Mouse (Mus musculus): ENCODE measurements around the gene Tbc1d25.

The Tbc1d25 gene

DNA sequence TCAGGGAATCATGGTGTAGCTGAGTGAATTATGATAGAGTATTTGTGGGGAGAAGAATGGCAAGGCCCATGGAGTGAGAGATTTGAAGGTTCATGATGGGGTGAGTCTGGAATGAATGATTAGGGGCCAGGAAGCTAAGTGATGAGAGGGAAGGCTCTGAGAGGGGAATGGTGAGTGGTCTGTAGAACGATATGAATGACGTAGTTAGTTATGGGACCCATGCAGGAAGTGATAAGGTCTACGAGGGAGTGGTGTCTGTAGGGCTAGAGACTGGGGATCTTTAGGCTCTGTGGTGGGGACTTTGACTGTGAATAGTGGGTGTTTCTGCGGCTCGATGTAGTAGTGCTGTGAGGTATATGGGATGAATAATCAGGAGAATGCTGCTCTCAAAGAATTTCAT, 3.7 kb upstream of the Tbc1d25 start:
- DNase-seq (ENCODE audit: low read depth, low spot score): no peak

DNA sequence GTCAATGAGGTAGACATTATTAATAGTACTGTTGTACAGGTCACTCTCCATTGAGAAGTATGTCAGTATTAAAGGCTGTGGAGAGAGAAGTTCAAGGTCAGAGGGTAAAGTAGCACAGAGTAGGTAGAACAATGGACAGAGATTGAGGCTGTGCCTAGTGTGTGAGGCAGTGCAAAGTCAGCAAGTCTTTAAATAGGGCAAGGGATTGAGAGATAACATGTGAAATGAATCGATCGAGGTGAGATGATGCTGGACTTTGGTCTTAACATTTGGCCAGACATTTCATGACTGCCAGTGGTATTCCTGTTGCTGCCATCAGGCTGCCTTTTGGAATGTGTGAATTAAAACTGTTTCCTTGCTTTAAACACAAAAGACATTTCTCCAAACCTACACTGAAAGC, 2.9 kb upstream of the Tbc1d25 start:
- DNase-seq (ENCODE audit: low read depth, low spot score): no peak

DNA sequence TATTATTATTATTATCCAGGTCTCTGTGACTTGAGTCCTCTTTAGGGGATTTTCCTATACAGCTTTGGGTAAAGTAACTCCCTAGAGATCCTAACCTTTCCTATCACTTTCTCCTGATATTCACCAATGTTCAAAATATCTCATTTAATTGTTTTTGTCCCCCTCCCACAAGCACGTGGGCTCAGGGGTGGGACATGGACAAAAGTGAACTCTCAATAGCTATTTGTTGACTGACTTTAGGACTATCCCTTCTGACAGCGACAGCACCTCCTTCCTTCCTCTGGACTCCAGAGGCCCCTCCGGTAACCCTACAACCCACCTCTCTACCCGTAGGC, 845 bp downstream of the Tbc1d25 start:
- DNase-seq (ENCODE audit: low read depth, low spot score): no peak

DNA sequence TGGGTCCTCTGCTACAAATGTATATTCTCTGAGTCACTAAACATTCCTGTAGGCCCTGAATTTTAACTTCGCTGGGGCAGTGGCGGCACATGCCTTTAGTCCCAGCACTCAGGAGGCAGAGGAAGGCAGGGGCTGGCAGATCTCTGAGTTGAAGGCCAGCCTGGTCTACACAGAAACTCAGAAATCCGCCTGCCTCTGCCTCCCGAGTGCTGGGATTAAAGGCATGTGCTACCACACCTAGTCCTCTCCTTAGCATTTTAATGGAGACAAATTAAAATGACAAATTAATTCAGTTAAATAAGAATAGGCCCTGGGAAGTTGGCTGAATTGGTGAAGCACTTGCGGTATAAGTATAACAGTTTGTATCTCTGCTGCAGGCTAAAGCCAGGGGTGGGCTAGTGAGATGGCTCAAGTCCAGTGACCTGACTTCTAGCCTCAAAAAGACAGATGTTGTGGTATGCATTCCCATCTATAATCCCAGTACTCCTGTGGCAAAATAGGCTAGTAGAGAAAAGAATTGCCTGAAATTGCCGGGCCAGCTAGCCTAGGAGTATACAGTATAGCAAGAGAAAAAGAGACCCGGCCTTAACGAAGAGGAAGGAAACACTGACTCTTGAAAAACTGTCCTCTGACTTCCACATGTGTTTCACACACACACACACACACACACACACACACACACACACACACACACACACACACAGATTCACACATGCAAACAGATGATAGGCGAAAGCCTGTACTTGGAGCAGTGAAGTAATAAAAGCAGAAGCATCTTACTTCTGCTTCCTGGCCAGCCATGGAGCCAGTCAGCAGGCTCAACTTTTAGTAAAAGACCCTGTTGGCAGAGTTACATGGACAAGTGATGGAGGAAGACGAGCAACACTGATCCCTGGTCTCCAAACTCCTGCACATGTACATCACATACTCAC, 8.0 kb downstream of the Tbc1d25 start:
- DNase-seq (ENCODE audit: low read depth, low spot score): no peak

DNA sequence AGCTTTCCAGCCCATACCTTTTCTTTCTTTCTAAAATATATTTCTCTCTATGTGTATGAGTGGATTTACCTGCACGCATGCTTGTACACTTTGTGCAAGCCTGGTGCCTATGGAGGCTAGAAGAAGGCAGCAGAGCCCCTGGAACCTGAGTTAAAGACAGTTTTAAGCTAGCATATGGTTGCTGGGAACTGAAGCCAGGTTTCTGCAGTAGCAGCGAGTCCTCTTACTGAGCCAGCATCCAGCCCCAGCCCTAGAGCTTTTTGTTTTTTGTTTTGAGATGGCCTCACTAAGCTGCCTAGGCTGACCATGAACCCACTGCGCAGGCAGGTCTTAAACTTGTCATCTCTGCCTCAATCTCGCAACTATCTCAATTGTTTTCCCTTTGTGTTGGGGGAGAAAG, 11.5 kb downstream of the Tbc1d25 start:
- DNase-seq (ENCODE audit: low read depth, low spot score): no peak

DNA sequence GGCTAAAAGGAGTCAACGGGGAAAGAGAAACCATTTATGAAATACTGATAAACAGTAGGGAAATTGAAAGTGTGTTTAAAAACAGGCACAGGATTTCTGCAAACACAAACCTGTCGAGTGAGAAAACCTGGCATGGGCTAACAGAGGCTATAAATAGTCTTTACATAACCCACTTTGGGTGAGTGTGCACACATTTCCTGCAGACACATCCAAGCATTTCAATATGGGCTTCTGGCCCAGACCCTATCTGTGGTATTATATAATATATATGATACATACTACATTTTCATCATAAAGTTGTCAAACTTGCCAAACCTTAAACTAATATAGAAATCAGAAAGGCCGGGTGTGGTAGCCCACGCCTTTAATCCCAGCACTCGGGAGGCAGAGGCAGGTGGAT, 12.9 kb downstream of the Tbc1d25 start:
- no peak for DNase-seq (ENCODE audit: low read depth, low spot score)

DNA sequence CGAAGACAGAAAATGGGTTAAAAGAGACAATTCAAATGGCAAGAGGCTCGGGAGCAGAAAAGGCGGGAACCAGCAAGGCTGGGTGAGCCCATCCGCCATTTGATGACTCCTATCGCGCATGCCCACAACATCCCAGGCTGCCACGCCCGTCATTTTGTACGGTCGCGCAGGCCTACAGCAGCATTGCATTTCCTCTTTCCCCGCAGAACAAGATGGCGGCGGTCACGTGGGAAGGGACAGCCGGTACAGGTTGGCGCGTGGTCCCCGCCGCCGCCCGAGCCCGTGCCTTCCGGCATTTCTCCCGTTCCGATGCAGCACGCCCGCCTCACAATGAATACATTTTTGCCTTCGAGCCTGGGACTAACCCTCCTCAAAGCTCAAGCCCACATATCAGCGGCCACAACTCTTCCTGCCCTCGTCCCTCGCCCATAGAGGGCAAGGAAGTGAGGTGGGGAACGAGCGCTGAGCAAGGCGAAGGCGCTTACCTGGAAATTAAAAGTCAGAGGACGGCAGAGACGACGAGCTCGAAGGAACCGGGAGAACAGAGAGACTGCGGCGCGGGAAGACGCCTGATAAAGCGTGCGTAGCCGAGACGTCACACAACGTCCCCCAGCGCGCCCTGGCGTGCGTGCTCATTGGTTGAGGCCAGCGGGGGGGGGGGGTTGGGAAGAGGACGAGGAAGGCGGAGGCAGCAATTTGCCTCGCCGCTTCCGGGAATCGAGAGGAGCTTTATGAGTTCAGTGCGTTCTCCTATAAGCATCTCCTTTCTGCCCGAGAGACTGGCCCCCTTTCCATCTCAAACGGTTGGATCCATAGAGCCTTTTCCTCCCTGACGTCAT, 30.6 kb downstream of the Tbc1d25 start, which contains the start of gene Rbm3:
Gene Rbm3, minus strand, starts transcription at position 728 of the 839 bp plus-strand sequence.
- peak; percentile 89 for DNase-seq (ENCODE audit: low read depth, low spot score)

DNA sequence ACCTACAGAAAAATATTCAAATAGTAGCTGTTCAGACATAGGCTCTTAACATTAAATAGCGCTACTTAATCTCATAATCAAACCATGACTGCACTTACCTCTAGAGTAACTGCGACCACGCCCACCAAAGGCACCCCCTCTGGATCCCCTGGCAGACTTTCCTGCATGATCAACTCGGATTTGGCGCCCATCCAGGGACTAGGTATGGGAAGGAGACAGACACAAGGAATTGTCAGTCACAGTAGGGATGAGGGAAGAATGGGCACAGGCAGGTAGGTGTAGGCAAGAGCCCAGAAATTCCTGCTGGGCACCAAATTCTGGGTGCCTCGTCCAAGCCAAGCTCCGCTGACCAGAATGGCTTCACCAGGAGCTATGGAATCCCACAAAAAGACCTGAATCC, 32.2 kb downstream of the Tbc1d25 start:
- DNase-seq (ENCODE audit: low read depth, low spot score): no peak

DNA sequence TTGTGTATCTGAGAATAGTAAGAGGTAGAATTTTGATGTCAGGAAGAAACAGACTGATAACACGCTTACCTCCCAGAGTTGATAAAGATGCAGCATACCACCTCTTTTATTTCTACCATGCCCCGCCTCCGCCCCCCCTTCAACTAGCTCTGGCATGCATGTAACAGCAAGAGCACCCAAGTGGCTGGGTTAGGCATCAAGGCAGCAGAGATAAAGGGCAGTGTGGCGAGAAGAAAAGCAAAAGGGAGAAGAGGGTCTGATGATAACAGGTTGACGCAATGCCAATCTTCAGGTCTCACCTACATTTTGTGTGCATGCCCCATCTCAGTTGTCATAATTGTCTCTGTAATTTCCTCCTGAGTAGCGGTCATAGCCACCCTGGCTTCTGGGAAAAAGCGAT, 33.0 kb downstream of the Tbc1d25 start:
- DNase-seq (ENCODE audit: low read depth, low spot score): no peak

DNA sequence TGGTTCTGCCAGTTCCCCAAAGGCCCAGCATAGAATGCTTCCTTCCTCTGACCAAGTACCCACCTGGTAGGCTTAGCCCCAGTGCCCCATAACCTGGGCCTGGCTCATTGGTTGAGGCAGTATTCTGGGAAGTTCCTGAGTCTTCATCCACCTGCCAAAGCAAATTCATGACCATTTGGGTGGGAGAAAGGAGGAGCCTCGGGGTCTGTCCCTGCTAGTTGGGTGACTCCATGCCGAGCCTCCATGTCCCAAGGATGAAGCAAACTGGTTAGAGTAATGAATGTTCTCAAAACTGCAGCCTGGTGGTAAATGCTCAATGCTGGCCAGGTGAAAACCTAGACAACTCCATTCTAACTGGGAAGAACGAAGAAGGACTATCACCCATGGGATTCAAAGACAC, 34.9 kb downstream of the Tbc1d25 start:
- DNase-seq (ENCODE audit: low read depth, low spot score): no peak

DNA sequence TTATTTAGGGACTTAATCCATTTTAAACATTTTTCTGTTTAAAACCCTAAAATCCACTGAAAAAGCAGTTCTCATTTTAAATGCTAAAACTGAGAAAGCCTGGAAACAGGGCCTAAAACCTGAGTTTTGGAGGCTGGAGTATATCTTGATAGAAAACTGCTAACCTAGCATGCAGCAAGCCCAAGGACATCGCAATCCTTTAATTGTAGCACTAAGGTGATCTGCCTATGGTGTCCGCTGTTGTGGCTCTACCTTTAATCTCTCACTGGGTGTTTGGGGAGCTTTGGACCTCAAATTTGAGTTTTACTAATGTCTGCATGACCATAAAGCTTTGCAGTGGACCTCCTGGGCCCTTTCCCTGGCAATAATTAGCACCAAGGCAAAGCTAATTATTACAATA, 35.5 kb downstream of the Tbc1d25 start:
- DNase-seq (ENCODE audit: low read depth, low spot score): no peak

DNA sequence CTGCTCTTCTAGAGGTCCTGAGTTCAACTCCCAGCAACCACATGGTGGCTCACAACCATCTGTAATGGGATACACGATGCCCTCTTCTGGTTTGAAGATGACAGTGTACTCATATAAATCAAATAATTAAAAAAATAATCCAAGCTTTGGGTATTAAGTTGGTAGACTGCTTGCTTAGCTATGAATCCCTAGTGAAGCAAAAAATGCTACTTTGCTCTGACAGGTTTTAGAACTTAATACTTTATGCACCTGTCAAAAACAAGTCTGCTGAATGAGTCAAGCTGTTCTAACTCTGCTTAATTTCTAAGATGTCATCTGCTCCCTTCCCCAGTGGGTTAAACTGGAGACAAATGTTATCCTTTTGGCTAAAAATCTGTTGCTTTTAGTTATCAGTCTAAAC, 36.5 kb downstream of the Tbc1d25 start:
- no peak for DNase-seq (ENCODE audit: low read depth, low spot score)

DNA sequence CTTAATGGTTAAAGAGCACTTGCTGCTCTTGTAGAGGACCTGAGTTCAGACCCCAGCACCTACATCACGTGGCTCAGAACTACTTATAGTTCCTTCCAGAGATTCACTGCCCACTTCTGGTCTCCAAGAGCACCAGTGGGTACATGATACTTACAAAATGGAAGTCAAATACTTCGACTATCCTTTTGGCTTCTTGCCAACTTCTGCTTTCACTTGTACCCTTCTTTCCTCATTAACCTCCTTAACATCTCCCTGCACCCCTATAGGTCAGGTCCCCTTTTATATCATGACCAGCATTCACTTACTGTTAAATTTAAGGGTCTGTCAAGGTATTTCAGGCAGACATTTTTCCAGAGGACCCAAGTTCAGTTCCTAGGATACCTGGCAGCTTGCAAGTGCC, 40.1 kb downstream of the Tbc1d25 start:
- DNase-seq (ENCODE audit: low read depth, low spot score): no peak

DNA sequence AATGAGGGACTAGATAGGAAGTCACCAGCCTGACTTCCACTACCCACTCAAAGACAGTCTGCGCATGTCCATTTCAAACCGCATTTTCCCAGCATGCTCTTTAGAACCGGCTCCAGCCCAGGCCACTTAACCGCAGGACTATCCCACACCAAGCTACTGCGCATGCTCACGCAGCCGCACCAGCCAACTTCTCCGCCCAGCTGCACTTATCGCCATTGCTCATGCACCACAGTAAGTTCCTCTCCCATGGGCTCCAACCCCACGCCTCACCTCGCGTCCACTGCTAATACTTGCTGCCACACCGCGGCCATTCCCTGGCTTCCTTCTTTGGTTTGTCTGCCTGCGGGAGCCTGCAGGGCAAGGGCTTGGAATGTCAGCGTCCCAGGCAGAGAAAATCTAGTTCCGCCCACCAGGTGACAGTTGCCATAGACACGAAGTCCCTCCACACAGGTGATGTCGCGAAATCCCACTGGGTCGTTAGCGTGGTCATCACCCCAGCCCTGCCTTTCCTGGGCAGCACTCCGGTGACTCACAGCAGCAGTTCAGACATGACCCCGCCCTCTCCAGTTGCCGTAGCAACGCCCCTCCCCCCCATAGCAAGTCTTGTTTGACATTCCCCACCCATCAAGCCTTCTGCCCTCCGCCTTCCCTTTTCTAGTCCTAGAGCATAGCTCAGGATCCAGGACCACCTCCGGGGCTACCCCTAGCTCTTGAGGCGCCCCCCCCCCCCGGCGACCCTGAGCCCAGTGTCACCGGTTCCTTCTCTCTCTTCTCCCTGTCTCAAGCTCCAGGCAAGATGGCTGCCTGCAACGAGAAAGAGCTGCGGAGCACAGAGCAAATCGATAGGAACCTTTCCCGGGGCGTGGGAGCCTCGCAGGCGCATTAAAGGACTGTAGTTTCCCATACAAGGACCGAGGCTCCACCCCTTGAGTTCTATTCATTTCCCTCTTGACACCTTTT, 43.7 kb downstream of the Tbc1d25 start, which contains the start of gene Wdr13:
Gene Wdr13, minus strand, starts transcription at position 876 of the 960 bp plus-strand sequence.
- peak; percentile 89 for DNase-seq (ENCODE audit: low read depth, low spot score)

DNA sequence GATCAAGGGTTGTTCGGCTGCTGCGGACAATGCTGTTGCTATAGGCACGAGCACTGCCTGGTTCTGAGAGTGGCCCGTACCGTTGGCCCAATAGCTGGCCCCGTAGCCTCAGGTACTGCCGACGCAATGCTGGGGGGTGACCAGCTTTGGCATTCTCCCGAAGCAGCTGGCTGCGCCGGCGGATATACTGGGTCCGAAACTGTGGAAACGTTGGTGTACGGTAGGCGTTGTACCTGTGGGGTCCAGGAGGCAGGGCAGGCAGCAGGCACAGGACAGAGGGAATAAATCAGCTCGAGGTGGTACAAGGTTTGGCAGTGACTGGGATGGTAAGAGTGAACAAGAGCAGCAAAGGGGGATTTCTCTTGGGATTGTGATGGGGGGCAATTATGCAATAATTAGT, 44.6 kb downstream of the Tbc1d25 start:
- no peak for DNase-seq (ENCODE audit: low read depth, low spot score)

DNA sequence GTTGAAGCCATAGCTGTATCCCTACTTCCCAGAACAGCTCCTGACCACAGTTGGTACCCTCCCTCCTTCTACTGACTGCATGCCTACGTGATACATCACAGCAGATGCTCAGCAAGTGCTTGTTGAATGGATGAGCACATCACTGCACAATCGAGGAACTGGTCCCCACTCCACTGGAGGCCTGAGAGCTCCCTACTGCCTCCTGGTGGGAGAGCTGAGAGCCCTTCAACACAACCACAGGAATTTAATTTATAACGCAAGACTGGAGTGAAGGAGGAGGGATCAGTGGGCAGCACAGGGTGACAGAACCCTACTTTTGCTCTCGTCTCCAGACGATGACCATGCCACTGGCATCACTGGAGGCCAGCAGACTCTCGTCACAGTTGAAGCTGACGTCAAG, 50.7 kb downstream of the Tbc1d25 start:
- no peak for DNase-seq (ENCODE audit: low read depth, low spot score)

DNA sequence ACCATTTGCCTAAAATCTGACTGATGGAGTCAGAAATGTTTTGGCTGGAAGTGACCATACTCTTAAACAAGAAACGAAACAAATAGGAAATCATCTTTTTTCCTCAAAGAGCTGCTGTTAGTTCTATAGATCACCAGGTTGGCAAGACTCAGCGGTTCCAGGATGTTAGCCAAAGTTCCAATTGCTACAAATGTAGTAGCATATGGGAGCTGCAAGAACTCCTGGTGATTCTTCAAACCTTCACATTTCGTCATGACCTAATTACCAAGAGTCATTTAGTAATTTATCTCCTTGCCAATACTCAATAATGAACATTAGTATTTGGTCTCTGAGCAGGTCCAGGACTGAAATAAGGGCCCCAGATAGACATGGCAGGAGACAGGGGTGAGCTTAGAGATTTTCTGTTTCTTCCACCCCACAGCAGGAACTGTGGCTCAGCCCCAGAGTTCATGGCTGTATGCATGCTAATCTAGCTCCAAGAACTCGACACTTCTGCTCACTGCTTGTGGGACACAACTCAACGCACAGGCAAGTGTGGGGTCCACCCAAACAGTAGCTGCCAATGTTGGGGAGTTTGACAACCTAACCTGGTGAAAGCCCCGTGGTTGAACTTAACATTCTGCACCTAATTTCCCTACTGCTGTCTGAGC, 52.0 kb downstream of the Tbc1d25 start:
- no peak for DNase-seq (ENCODE audit: low read depth, low spot score)

DNA sequence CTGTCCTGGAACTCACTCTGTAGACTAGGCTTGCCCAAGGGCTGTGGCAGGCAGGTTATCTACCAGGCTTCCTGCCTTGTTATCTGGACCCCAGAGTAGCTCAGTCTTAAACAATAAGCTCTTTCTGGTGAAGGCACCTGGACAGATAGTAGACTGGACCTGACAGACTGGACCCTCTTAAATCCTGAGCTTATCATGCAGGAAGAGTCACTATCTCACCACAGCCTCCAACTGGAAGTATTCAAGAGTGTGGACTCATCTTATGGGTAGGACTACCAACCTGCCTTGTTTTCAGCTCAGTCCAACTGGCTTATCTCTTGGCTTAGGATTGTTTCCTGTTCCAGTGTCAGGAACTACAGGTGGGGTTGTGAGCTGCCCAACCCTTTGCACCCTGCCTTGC, 58.7 kb downstream of the Tbc1d25 start:
- DNase-seq (ENCODE audit: low read depth, low spot score): no peak

DNA sequence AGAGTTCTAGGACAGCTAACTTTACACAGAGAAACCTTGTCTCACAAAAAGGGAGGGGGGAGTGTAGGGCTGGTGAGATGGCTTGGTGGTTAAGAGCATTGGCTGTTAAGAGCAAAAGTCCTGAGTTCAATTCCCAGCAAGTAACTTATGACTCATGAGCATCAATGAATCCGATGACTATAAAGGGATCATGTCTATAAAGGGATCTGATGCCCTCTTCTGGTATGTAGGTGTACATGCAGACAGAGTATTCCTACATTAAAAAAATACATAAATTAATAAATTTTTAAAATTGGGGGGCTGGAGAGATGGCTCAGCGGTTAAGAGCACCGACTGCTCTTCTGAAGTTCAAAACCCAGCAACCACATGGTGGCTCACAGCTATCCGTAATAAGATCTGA, 60.7 kb downstream of the Tbc1d25 start:
- DNase-seq (ENCODE audit: low read depth, low spot score): no peak

DNA sequence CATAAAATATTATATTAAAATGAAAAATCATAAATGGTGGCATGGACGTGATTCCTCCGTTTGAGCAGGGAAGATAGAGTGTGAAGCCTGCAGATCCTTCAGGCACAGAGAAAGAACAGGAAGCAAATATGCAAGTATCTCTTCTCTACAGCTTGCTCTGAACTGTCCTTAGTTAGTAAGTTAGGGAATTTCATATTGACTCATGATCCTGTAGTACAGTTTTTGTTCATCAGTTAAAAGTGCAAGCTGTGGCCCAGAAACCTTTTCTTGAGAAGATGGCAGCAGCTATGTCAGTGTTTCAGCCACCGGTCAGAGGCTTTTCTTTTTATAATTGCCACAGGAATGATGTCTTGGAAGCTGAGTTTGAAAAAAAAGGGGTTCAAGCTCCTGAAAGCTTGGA, 71.0 kb downstream of the Tbc1d25 start:
- DNase-seq (ENCODE audit: low read depth, low spot score): no peak

Data from mesoderm, embryonic 11.5 days (tissue).